Mouse (Mus musculus) cortical plate, adult 2 months (tissue): Measurements from ENCODE around the gene Ntm.

Experiments
- CTCF ChIP-seq: fragments of 200-500 bp; IDR thresholded peaks from 2 replicates; pipeline ENCODE4 v1.5.1; 2011; ENCODE audit warnings: mild to moderate bottlenecking, control low read depth, low read length; ENCODE audit not compliant: insufficient read depth; ENCODE audit errors: extremely low read depth
- POLR2A ChIP-seq: fragments of 200-500 bp; IDR thresholded peaks from 2 replicates; pipeline ENCODE4 v1.6.1; 2011; ENCODE audit warnings: mild to moderate bottlenecking, low read length, control low read depth; ENCODE audit not compliant: insufficient read depth; ENCODE audit errors: extremely low read depth

GRCm38 (mm10) chr9:29939517-29940034, 23.4 kb downstream of the Ntm start:
- no peak for TF ChIP-seq CTCF
- no peak for TF ChIP-seq POLR2A
